Mouse (Mus musculus): Measurements from ENCODE around the gene Triap1.
"Not testable (repeated sequence)": the region's sequence is repeated elsewhere in the genome, so short reads cannot be mapped to it uniquely, and the experiment has no call there.

Triap1 gene

DNA sequence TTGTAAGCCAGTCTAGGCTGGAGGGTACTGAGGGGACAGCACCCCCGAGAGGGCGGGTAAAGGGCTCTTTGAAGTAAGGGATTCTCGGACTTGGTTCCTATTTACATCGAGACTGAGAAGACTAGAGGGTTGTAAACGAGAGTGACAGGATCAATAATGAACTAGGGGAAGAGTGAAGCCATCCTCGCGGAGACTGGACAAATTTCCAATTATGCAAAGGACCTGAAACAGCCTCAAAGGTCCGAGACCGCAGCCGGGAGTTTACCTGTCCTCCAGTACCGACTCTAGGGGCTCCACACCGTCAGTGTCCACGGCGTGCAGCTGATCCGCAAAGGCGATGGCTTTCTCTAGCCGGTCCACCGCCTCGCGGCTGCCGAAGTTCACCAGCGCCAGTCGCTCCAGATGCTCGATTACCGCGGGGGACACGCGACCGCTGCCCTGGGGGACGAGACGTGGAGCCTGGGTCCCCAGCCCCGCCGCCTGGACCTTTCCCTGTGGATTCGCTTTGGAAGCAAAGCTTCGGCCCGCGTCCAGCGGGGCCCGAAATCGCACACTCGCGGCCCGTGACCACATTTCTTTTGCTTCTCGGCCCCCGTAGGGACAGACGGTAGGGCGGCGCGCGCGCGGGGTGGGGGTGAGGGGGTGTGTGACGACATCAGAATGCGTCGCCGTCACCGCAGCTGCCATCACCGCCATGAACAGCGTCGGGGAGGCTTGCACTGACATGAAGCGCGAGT, at the start of gene Triap1, which contains the start of gene Gatc:
TSS of gene Triap1 (plus strand) at position 649 of the 737 bp plus-strand sequence.
TSS of gene Gatc (minus strand) at position 602 of the 737 bp plus-strand sequence.
- peak; percentile 88 for DNase-seq (ENCODE audit: extremely low read depth, insufficient read length, low spot score)

DNA sequence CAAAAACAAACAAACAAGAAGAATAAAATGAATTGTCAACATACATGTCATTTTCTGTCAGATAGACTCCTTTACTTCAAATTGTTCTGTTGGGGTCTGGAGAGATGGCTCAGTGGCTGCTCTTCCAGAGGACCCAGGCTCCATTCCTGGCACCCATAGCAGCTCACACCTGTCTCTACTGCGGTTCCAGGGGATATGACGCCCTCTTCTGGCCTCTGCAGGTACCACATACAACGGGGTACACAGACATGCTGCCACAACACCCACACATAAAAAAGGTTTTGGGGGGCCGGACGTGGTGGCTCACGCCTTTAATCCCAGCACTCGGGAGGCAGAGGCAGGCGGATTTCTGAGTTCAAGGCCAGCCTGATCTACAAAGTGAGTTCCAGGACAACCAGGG, 46.9 kb upstream of the Triap1 start:
- DNase-seq (ENCODE audit: extremely low read depth, insufficient read length, low spot score) = no peak

DNA sequence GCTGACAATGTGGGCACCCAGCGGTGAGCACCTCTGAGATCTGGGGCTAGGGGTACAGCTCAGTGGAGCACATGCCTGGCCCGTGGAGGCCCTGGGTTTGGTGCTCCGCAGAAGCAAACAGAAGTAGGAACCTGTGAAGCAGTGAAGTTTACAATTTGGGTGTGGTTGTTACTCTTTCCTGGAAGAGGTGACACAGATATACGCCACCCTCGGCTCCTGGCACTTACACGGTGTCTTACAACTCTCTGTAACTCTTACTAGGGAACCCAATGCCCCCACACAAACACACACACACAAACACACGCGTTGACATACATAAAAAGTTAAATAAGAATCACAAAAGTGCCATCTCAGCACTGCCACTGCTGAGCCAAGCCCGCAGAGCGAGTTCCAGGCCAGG, 44.7 kb upstream of the Triap1 start:
- DNase-seq (ENCODE audit: extremely low read depth, insufficient read length, low spot score) = no peak

DNA sequence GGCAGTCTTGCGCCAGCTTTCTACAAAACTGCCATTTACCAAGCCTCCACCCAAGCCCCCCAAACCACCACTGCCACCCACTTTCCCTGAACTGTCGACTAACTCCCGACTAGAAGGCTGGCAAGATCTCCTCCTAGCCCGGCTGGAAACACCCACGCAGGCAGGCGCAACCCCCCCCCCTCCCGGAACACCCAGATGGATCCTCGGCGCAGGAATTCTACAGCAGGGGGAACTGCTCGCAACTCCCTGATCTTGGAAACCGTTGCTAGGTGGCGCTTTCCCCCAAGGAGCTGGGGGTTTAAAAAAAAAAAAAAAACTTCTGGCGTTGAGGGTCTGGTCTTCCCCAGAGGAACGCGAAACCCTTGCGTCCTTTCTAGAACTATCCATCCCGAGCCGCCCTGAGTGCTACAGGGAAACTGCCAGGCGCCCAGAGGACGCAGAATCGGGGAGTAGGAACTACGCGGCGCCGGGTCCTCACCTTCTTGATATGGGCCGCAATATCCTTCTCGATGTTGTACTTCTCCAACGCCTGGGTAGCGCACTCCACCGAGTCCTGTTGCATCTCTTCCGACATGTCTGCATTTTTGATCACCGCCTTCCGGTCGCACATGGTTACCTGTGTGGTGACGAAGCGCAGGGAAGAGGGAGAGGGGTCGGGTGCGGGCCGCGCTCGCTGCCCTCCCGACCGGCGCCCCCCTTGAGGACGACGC, 40.8 kb upstream of the Triap1 start:
- peak; percentile 71 for DNase-seq (ENCODE audit: extremely low read depth, insufficient read length, low spot score)

DNA sequence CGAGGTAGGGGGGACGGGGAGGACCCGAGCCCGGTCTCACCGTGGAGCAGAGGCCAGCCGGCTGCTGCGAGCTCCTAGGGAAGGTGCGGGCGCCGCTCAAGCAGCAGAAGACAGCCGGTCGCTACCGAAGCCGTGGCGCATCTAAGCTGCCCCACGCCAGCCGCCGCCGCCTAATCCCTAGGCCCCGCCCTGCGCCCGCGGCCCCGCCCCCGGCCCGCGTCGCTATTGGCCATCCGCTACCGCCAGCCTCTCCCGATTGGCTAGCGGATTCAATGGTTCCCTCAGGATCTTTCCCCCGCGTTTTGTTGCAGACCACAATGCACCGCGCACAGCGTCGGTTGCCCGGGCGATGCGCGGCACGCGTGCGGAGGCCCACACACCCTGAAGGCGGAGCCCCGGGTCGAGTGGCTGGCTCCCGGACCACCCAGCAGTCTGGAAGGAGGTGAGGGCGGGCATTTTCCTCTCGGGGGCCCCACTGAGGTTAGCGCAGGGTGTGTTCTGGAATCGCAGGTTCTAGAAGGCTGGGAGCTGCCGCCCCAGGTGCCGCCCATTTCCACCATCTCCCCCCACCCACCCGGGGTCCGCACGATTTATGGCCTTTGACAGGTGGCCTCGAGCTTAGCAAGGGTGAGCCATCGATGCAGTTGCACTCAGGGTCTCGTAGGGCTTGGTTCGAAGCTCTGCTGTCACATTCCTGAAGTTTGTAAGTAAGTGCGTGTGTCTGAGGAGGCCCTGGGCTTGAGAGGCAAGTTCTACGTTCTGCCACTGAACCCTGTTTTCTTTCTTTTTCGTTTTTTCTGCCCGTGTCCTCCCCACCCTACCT, 40.0 kb upstream of the Triap1 start, which contains the start of gene Dynll1:
TSS of gene Dynll1 (minus strand) at position 208 of the 823 bp plus-strand sequence.
- DNase-seq (ENCODE audit: extremely low read depth, insufficient read length, low spot score) = peak; percentile 97

DNA sequence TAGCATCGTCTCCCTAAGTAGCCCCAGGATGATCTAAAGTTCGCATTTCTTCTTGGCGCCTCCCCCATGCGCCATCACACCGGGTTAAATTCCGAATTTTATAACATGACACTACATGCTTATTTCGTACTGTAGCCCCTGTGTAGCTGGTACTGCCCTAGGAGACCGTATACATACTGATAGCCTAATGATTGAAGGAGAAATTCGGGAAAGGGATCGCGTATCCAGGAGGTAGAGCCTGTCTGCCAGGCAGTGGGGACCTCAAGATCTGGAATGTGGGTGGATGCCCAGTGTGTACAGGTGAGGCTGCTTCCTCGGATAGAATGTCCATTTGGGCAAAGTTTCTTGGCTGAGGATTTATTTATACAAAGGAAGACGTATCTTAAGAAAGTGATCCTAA, 39.4 kb upstream of the Triap1 start:
- DNase-seq (ENCODE audit: extremely low read depth, insufficient read length, low spot score) = no peak

DNA sequence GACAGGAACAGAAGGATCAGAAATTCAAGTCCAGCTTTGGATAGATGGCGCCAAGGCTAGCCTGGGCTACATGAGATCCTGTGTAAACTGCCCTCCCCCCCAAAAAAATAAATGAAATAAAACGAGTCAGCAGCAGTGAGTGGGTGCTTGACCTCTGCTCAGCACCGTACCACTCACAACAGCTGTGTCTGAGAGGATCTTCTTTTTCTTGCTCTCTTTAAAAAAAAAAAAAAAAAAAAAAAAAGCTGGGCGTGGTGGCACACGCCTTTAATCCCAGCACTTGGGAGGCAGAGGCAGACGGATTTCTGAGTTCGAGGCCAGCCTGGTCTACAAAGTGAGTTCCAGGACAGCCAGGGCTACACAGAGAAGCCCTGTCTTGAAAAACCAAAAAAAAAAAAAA, 38.8 kb upstream of the Triap1 start:
- DNase-seq (ENCODE audit: extremely low read depth, insufficient read length, low spot score) = not testable (repeated sequence)

DNA sequence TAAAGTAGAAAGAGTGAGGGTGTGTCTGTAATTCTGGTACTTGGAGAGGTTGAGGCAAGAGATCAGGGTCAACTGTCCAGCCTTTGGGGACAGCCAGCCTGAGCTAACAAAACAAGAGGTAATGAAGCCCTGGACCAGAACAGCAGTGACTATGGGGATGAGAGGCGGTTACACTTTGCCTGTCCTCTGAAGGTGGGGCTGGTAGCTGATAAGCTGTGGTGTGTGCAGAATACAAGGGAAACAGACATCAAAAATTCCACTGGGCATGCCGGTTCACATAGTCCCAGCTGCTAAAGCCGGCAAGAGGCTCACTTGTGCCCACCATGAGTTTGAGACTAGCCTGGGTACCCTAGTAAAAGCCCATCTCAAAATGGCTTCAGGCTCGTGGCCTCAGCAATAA, 28.7 kb upstream of the Triap1 start:
- no peak for DNase-seq (ENCODE audit: extremely low read depth, insufficient read length, low spot score)

DNA sequence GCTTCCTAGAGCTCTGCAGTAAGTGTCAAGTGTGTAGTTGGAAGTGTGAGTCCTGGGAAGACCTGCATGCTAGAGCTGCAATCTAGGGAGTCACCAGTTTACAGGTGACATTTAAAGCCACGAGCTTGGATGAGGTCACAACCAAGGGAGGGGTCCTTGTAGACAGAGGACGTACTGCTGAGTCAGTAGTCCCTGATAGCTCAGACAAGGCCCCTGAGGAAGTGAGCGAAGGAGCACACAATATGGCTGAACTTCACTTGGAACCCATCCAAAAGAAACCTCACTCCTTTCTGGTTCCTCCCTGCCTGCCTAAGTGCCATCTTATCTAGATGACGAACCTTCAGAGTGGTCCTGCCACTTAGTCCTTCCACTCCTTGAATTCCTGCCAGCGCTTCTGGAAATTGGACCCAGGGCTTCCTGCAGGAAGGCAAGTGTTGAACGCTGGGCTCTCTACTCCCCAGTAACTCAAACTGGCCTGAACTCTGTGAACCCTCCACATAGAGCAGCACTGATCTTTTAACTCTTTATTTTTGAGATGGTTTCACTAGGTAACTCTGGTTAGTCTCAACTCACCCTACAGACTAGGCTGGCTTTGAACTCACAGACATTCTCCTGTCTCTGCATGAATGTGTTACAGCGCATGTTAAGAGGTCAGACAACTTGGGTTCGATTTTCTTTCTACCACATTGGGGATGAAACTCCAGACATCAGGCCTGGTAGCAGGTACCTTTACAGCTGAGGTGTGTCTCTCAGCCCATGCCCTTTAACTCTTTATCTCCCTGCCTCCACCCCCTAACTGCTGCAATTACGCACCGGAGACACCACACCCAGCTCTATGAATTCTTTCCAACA, 28.0 kb upstream of the Triap1 start:
- DNase-seq (ENCODE audit: extremely low read depth, insufficient read length, low spot score) = no peak

DNA sequence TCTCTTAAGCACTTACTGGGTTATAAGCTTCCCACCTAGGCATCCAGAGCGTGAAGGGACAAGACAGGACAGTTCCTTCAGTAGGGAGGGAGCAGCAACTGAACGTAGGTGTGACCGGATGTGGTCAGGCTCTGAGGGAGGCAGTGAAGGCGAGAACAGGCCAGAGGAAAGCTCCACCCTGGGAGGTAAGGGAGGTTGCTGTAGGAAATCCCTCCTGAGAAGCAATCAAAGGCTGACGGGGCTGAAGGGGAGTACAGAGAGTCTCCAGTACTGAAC, 27.4 kb upstream of the Triap1 start:
- DNase-seq (ENCODE audit: extremely low read depth, insufficient read length, low spot score) = no peak

DNA sequence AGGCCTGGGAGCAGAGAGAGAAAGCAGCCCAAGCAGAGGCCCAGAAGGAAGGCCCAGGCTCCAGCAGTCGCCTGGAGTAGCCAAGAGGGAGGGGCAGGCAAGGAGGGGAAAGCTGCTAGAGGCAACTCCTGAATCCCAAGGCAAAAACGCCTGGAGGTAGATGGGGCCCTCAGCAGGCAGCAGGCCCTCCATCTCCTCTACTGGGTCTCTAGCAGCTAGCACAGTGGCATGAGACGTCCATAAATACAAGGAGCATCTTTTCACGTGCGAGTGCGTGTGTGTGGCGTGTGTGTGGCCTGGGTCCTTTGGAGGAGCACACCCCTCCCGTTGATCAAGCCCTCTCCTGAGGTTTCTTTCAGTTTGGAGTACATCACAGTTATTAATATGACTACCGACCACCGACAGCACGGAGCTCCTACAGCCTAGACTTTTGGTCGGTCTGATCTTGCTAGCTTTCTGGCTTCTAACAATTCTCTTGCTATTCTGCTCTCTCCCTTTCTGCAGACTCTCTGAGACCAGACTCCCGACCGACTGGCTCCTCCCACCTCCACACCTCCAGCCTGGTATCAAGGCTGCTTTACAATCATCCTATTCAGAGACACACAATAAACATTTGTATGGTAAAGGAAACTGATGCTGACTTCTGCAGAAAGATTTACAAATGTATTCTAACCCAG, 23.9 kb upstream of the Triap1 start:
- no peak for DNase-seq (ENCODE audit: extremely low read depth, insufficient read length, low spot score)

DNA sequence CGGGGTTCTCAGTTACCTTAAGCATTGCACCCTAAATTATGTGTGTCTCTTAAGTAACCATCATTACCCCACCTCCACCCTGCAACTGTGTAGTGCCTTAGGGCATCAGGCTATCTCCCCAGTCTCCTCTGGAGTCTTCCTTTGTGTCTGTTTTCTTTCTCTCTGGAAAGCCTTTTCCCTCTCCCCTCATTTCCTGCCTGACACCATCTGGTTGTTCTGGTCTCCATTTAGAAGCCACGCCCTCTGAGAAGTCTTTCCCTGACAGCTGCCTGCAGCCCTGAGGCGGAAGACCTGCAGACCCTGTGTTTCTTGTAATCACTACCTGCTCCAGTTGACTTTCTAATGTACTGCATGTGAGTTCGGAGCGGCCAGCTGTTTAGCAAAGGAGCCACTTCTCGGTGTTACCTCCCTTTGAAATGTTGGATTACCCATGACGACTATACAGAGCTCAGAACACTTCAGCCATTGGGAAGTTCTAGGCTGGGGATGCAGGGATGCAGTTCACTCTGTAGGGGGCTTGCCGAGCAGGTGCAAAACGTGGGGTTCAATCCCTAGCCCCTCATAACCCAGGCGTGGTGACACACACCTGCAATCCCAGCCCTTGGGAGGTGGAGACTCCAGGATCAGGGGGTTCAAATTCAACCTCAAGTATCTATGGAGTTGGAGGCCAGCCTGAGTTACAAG, 23.2 kb upstream of the Triap1 start:
- no peak for DNase-seq (ENCODE audit: extremely low read depth, insufficient read length, low spot score)

DNA sequence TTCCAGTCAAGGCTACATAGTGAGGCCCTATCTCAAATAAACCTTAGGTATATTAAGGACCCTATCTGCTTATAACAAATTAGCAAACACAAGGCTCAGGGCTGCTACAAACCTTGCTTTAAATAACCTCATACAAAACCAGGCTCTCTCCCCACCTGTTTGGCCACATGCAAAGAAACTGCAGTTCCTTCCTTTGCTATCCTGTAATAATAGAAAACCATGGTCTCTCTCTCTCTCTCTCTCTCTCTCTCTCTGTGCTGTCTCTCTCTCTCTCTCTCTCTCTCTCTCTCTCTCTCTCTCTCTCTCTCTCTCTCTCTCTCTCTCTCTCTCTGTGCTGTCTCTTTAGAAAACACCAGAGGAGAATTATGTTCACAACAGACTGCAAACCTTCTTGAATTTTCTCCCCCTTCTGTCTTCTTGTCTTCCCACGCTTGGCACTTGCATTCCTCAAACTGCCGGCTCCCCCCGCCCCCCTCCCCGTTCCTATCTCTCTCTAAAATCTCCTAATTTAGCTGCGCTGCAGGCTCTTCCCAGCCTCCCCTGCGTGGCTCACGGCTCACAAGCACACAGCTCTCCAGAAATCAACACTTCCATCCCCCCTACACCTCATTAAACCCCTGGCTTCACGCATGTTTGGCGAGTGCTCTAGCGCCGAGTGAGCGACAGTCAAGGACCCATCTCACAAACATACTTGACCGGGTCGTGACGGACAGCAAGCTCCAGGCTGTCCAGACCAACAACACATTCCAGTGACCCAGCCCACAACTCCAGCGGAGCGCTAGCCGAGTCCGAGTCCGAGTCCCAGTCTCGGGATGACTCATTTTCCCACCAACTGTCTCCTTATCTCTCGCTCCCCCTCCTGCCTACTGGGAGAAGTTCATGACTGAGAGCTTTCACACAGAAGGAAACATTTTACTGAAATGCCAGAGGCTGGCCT, 21.8 kb upstream of the Triap1 start:
- peak; percentile 86 for DNase-seq (ENCODE audit: extremely low read depth, insufficient read length, low spot score)

DNA sequence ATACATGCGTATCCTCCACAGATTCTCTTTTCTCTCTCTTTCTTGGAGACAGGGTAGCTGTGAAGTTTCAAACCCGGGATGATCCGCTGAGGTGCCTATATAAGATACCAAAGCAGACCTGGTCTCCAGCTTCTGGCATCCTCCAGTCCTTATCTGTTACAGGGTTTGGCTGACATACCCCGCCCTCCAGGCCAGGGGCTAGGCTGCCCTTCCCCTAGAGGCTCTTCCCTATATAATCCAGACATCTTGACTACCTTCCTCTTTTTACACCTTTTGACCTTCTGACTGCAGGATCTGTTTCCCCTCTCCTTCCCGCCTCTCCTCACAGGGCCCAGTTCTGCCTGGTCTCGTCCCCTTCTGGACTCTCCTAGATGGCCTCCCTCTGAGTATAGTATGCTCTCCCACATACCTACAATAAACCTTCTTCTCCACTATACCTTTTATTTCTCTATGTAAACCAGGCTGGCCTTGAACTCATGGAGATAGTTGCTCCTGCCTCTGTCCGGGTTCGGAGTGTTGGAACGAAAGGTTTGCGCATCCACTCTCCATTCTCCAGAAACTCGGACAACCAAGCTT, 14.7 kb upstream of the Triap1 start:
- DNase-seq (ENCODE audit: extremely low read depth, insufficient read length, low spot score) = no peak

DNA sequence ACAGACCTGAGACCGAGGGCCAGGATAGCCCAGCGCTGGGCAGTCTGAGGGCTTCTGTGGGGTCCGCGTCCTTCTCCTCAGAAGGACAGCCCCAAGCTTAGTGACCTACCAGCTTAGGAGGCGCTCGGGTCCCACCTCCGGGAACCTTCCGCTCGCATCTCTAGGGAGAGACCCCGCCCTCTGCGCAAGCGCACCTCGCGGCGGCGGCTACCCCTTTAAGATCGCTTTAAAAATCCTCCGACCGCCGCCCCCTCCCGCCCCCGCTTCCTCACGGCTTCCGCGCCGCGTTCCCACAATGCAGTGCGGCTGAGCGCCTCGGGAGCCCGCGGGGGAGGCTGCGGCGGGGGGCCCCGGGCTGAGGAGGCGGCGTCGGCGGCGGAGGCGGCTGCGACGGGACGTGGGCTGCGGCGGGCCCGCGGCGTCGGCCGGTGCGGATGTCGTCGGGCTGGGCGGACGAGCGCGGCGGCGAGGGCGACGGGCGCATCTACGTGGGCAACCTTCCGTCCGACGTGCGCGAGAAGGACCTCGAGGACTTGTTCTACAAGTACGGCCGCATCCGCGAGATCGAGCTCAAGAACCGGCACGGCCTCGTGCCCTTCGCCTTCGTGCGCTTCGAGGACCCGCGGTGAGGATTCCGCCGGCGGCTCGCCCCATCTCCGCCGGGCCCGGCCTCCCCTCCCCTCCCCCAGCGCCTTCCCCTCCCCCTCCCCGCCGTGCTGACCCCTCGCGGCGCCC, 14.0 kb upstream of the Triap1 start, which contains the start of gene Srsf9:
TSS of gene Srsf9 (plus strand) at position 303 of the 735 bp plus-strand sequence.
- peak; percentile 92 for DNase-seq (ENCODE audit: extremely low read depth, insufficient read length, low spot score)

DNA sequence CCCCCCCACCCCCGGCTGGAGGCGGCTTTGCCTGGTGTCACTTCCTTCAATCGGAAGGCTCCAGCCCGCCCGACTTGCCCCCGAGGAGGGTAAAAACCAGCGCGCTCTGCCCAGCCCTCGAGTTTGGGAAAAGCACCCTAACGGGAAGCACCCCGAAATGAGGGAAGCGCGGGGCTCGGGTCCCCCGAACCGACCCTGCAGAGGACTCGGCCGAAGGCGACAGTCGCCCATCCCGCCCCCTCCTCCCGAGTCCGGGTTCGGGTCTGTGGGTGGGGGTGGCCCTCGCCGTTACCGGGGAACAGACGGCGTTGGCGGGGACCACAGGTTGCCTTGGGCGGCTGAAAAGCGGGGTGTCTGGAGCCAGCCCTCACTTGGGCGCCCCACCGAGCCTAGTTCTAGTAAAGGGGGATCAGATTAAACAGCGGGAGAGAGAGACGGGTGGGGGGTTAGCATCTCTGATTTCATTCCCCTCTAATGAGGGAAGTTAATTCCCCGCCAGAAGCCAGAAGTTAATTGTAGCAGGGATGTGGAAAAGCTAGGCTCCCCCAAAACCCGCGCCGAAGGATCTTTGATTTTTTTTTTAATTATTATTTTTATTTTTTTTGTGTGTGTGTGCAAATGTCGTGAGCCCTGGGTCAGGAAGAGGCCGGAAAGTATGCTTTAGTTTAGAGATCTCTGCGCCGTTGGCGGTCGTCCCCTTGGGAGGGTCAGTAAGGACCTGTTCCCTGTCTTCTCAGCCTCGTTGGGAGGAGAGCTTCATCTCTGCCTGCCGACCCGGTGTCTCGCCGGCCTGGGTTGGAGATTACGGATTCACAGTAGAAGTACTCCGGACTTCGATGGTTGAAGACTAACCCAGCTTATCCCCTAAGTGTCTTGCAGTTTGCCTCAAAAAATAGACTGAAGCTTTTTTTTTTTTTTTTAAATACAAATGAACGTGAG, 13.1 kb upstream of the Triap1 start:
- DNase-seq (ENCODE audit: extremely low read depth, insufficient read length, low spot score) = peak; percentile 22
